Comparison of ENCODE assay signal across 24 mouse cellular contexts in genomic region chr7:82698968-82699367, GRCm38 (mm10). TPM values are rescaled to one million over a fixed set of nuclear protein-coding genes. Genes with fewer than 3 reads are reported as not detected.
DNase-seq lines count a peak whose midpoint lies in the region; ATAC-seq lines count a peak whose summit lies in the region.
"Had no signal": no experiment of that assay in that cellular context is flagged by ENCODE, and none has a peak within 500 bp of the region (broad histone marks: within the 10 kb centered on the region; RNA-seq: fewer than 3 reads in every experiment).

No protein-coding gene starts in this region.

- H3K4me3 ChIP-seq in embryonic facial prominence, embryonic 13.5 days = no peak overlapping the region
- H3K4me3 ChIP-seq: forebrain, embryonic 10.5 days; heart, adult 2 months; hindbrain, embryonic 12.5 days; hindbrain, embryonic 15.5 days had no signal

- DNase-seq in heart, adult 11 months = peak; percentile 40
- DNase-seq in heart, adult 8-10 months (ENCODE audit: low spot score) = no peak
- DNase-seq in adrenal gland, adult 8-10 months = no peak
- DNase-seq in thymus, postnatal 25 days = no peak
- DNase-seq: adrenal gland, postnatal 10 days; adrenal gland, postnatal 36 days; cerebellum, adult 11-12 months; cerebellum, adult 8-10 months; cerebellum, postnatal 10 days; cerebellum, postnatal 36 days; forebrain, postnatal 0 days; gastrocnemius, postnatal 25 days; heart, adult 2 months; kidney, adult 2 months had no signal

- WGBS in embryonic facial prominence, embryonic 13.5 days = 89% methylated on average over 3 of the region's 3 CpGs

- H3K4me1 ChIP-seq in embryonic facial prominence, embryonic 13.5 days = peaks cover 29% of the 10 kb centered on the region
- H3K4me1 ChIP-seq: forebrain, embryonic 10.5 days; hindbrain, embryonic 12.5 days; hindbrain, embryonic 15.5 days had no signal

- H3K4me2 ChIP-seq in embryonic facial prominence, embryonic 13.5 days = no peak overlapping the region
- H3K4me2 ChIP-seq: heart, embryonic 11.5 days; hindbrain, embryonic 12.5 days; hindbrain, embryonic 15.5 days had no signal

- peak overlapping the region; percentile 68; the same call in 1 of the 2 replicates for H3K27ac ChIP-seq in embryonic facial prominence, embryonic 13.5 days
- H3K27ac ChIP-seq: forebrain, embryonic 10.5 days; heart, adult 2 months; hindbrain, embryonic 12.5 days; hindbrain, embryonic 15.5 days had no signal

- peaks cover 42% of the 10 kb centered on the region for H3K36me3 ChIP-seq in embryonic facial prominence, embryonic 13.5 days

- H3K9ac ChIP-seq in embryonic facial prominence, embryonic 13.5 days = no peak overlapping the region
- H3K9ac ChIP-seq: forebrain, postnatal 0 days; hindbrain, embryonic 12.5 days; hindbrain, embryonic 15.5 days had no signal

- H3K9me3 ChIP-seq in embryonic facial prominence, embryonic 13.5 days = no peaks in the 10 kb centered on the region
- H3K9me3 ChIP-seq: forebrain, embryonic 10.5 days; hindbrain, embryonic 12.5 days; hindbrain, embryonic 15.5 days had no signal

- no peaks in the 10 kb centered on the region for H3K27me3 ChIP-seq in embryonic facial prominence, embryonic 13.5 days
- H3K27me3 ChIP-seq: hindbrain, embryonic 12.5 days; hindbrain, embryonic 15.5 days had no signal

- ATAC-seq in embryonic facial prominence, embryonic 13.5 days (ENCODE audit: insufficient number of reproducible peaks, insufficient read depth, low FRiP score, low TSS enrichment, low read depth) = no peak
- ATAC-seq in megakaryocyte-erythroid progenitor cell, adult 5-6 weeks (replicated peaks; ENCODE audit: low FRiP score, low TSS enrichment, poor library complexity, severe bottlenecking) = peak; percentile 42
- ATAC-seq: activated CD4-positive, CD25-positive, alpha-beta regulatory T cell, adult 4 months; CD4-positive, CD25-positive, alpha-beta regulatory T cell, adult 4 months; forebrain, embryonic 14.5 days; forebrain, postnatal 0 days; intestine, postnatal 0 days had no signal

RNA-seq across cellular contexts. Expression of gene Efl1, which starts 50.6 kb away (rescaled TPM):
- 10 to 100 TPM in 2 of 4 experiments, 1 to 10 TPM in 2; 8.6 to 10.4 (median 9.7) TPM for total RNA-seq in heart, adult 8-10 months (2022)
- polyA plus RNA-seq in embryonic facial prominence, embryonic 13.5 days (2015; fragmentation: Nextera tagmentation; extraction: Ambion mirVana) = 25.0 and 25.5 TPM in 2 replicates
- total RNA-seq in megakaryocyte-erythroid progenitor cell, adult 5-6 weeks (2014; fragmentation: Nextera tagmentation) = 26.1 and 34.3 TPM in 2 replicates
- total RNA-seq in megakaryocyte-erythroid progenitor cell, adult 5-6 weeks (2017) = 31.0 and 34.6 TPM in 2 replicates
- 10 to 100 TPM; 17.3 to 25.8 (median 22.1) TPM for total RNA-seq in adrenal gland, adult 8-10 months (2022)

RNA-seq across cellular contexts. Expression of gene Saxo2, which starts 50.6 kb away (rescaled TPM):
- 1 to 10 TPM; 1.1 to 3.1 (median 2.1) TPM for total RNA-seq in heart, adult 8-10 months (2022)
- 7.1 and 9.7 TPM in 2 replicates for polyA plus RNA-seq in embryonic facial prominence, embryonic 13.5 days (2015; fragmentation: Nextera tagmentation; extraction: Ambion mirVana)
- 13.5 TPM in 1 of 2 replicates, not detected in the other for total RNA-seq in megakaryocyte-erythroid progenitor cell, adult 5-6 weeks (2014; fragmentation: Nextera tagmentation)
- total RNA-seq in megakaryocyte-erythroid progenitor cell, adult 5-6 weeks (2017) = 0.46 and 0.66 TPM in 2 replicates
- 1 to 10 TPM; 1.8 to 5.5 (median 3.3) TPM for total RNA-seq in adrenal gland, adult 8-10 months (2022)
- polyA plus RNA-seq: activated CD4-positive, CD25-positive, alpha-beta regulatory T cell, adult 4 months; CD4-positive, CD25-positive, alpha-beta regulatory T cell, adult 4 months had no signal
